Mouse (Mus musculus): ENCODE results near the gene Asrgl1. TPM values are rescaled to one million over a fixed set of nuclear protein-coding genes. Genes with fewer than 3 reads are reported as not detected.

Gene Asrgl1
- polyA plus RNA-seq, 1 experiment from 2014 or later = 6.7 TPM

DNA sequence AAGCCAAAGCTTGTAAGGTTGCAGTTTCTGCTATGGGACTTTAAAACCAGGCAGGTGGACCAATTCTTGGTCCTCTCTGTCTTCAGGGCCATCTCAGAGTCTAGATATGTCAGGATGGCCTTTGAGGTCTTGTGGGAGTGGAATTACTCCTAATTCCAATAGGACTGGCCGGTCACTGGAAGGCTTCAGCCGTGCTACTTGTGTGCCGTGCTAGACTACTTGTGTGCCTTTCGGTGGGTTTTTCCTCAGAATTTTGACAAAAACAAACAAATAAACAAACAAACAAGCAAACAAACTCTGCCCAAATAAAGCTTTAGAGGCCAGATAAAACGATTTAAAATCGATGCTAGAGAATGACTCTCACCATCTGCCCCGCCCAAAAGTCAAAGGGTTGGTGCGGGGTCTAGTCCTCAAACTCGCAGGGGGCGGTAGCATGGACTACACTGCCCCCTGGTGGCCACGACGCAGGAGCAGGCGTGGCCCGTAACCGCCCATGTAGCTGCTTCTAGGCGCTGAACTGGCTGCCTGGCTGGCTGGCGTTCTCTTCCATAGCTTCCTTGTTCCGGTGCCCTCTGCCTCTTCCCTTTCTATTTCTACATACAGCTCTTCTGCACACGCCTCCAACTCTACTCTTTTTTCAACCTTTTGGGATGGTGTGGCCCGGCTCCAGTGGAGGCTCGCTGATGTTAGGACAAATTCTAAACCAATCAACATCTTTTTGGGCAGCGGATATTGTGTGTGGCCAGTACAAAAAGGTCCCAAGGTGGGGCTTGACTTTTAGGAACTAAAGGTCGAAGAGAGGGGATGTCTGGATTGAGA is 53.0 kb downstream of the Asrgl1 start:
- Histone ChIP-seq H3K9me3 (replicated peaks) (no peaks in the 10 kb centered on the region), H3K4me3 (replicated peaks) (no peak overlapping the region), H3K9ac (no peak overlapping the region), H3K27ac (replicated peaks) (no peak overlapping the region), H3K4me1 (replicated peaks) (peaks cover 6% of the 10 kb centered on the region; the same call in 1 of the 2 replicates), H3K27me3 (no peaks in the 10 kb centered on the region; the same call in 1 of the 2 replicates), H3K4me2 (peak overlapping the region; percentile 23; the same call in 1 of the 2 replicates), H3K36me3 (replicated peaks) (no peaks in the 10 kb centered on the region)
- 18% methylated on average over 23 of the region's 23 CpGs for WGBS (ENCODE audit: insufficient replicate concordance)
- ATAC-seq (ENCODE audit: insufficient read depth) = peak; percentile 73

DNA sequence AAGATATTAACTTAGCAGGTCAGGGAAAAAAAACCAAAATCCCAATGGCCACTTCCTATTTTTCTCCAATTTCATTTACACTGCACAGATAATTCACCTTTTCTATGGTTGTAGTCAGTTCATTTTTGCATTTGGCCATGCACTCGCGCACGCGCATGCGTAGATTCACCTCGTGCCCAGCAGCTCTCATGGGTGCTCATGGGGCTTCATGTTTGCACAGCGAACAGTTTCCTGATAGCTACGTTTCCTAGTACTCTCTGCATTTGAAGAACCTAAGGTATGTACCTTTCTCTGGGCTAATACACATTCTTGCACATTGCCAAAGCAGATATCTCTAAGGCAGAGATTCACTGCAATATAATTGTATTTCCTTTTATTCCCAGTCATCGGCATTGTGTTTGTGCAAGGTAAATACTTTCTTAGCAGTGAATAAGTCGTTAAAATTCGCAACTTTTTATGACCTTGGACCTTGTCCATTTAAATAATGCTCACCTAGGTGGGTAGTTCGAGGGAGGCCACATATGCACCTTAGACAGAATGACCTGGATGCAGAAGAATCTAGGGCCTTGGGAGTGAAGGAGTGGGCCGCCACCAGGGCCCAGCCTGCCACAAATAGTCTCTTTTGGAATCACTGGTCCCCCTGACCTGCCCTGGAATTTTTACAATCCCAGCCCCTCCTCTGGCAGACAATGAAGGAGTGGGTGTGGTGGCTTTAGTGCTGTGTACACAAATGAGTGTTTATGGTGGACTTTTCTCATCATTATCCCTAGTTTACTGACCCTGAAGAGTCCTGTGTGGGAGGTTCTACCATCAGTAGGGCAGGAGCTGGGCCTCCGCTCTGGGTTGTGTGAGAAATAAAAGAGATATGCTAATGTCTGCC is 53.9 kb downstream of the Asrgl1 start:
- Histone ChIP-seq H3K4me3 (replicated peaks) (no peak overlapping the region), H3K36me3 (replicated peaks) (no peaks in the 10 kb centered on the region), H3K9ac (no peak overlapping the region), H3K4me2 (no peak overlapping the region), H3K4me1 (replicated peaks) (peaks cover 6% of the 10 kb centered on the region; the same call in 1 of the 2 replicates), H3K27me3 (no peaks in the 10 kb centered on the region; the same call in 1 of the 2 replicates), H3K9me3 (replicated peaks) (no peaks in the 10 kb centered on the region), H3K27ac (replicated peaks) (no peak overlapping the region)
- no peak for ATAC-seq (ENCODE audit: insufficient read depth)
- WGBS (ENCODE audit: insufficient replicate concordance) = 75% methylated on average over 14 of the region's 14 CpGs

DNA sequence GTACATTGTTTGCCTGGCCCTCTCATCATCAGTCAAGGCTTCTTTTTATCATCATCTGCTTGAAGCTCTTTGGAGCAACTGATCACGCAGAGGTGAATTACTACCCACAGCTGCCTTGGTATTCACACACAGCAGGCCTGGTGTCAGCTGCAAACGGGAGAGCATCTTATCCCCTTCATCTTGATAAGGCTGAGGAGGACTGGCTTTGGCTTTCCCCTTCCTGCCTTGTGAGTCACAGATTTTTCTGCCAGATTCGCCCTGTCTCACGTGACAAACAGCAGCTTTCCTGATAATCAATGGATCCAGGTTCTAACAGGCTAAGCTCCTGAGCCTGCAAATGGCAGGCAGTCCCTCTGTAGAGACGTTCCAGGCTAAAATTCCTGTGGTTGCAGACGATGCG is 55.5 kb downstream of the Asrgl1 start:
- Histone ChIP-seq H3K9me3 (replicated peaks) (no peaks in the 10 kb centered on the region), H3K4me1 (replicated peaks) (peaks cover 6% of the 10 kb centered on the region; the same call in 1 of the 2 replicates), H3K4me2 (no peak overlapping the region), H3K4me3 (replicated peaks) (no peak overlapping the region), H3K9ac (no peak overlapping the region), H3K27me3 (no peaks in the 10 kb centered on the region), H3K36me3 (replicated peaks) (no peaks in the 10 kb centered on the region), H3K27ac (replicated peaks) (no peak overlapping the region)
- WGBS (ENCODE audit: insufficient replicate concordance) = 32% methylated on average over 7 of the region's 7 CpGs
- no peak for ATAC-seq (ENCODE audit: insufficient read depth)

DNA sequence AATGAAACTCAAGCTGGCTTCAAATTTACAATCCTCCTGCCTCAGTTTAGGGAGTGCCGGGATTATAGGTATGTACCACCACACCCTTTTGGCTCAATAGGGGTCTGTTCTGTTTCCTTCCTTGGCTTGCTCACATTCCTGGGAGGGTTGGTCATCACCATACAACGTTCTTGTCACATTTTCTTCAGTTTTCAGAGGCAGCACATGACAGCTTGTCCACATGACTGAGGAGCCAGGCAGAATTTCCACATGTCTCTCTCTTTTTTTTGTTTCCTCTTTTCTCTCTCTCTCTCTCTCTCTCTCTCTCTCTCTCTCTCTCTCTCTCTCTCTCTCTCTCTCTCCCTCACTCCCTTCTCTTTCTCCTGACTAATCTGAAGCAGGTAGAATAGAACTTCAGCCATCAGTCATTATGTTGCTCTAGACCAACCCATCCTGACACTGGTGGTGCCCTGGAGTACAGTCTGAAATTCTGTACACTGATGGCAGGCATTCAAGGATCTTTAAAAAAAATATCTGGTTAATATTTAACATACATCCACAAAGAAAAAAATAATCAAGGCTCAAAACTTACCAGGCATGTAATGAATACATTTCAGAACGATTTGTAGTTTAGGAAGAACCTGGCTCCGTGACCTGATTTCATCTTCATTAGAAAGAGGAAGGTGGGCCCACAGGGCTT is 58.3 kb downstream of the Asrgl1 start:
- 46% methylated on average over 4 of the region's 4 CpGs for WGBS (ENCODE audit: insufficient replicate concordance)
- Histone ChIP-seq H3K4me1 (replicated peaks) (peaks cover 4% of the 10 kb centered on the region; the same call in 1 of the 2 replicates), H3K27me3 (no peaks in the 10 kb centered on the region), H3K9me3 (replicated peaks) (no peaks in the 10 kb centered on the region), H3K4me3 (replicated peaks) (no peak overlapping the region), H3K9ac (no peak overlapping the region), H3K36me3 (replicated peaks) (no peaks in the 10 kb centered on the region), H3K27ac (replicated peaks) (no peak overlapping the region), H3K4me2 (no peak overlapping the region)
- ATAC-seq (ENCODE audit: insufficient read depth) = no peak

DNA sequence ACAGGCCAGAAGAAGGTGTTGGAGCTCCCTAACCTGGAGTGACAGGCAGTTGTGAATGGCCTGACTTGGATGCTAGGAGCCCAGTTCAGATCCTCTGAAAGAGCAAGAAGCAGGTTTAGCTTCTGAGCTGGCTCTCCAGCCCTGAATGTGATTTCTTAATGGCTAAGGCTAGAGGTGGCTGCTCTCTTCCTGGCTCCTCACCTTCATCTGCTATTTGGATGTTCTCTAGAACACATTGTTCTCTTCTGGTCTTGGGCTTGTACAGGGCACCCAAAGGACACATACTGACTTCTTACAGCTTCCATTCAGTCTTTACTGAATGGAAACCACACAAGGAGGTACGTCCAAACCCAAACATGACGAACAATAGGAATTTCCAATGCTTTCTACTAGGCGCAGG is 59.4 kb downstream of the Asrgl1 start:
- H3K36me3 ChIP-seq (replicated peaks) = no peaks in the 10 kb centered on the region
- 64% methylated on average over 3 of the region's 3 CpGs for WGBS (ENCODE audit: insufficient replicate concordance)
- H3K4me3 ChIP-seq (replicated peaks) = no peak overlapping the region
- no peaks in the 10 kb centered on the region for H3K27me3 ChIP-seq
- no peak overlapping the region for H3K4me2 ChIP-seq
- ATAC-seq (ENCODE audit: insufficient read depth) = no peak
- H3K4me1 ChIP-seq (replicated peaks) = peaks cover 8% of the 10 kb centered on the region
- no peak overlapping the region for H3K9ac ChIP-seq
- no peaks in the 10 kb centered on the region for H3K9me3 ChIP-seq (replicated peaks)
- no peak overlapping the region for H3K27ac ChIP-seq (replicated peaks)

DNA sequence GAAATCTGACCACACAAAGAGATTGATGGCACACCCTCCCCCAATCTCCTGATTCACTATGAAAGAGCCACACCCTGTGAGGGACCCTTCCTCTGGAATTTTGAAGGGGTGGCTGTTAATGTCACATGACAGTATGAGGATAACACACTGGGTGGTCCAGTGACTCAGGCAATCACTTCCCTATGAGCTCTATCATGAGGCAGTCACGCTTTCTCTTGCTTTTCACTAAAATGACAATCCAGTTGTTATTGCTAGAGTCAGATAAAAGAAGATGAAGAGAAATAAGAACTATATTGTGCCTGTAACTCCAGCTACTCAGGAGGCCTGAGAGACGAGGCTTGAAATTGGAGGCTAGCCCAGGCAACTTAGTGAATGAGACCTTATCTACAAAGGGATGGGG is 59.9 kb downstream of the Asrgl1 start:
- Histone ChIP-seq H3K4me3 (replicated peaks) (no peak overlapping the region), H3K4me2 (no peak overlapping the region), H3K27ac (replicated peaks) (no peak overlapping the region), H3K4me1 (replicated peaks) (peaks cover 13% of the 10 kb centered on the region), H3K9ac (no peak overlapping the region), H3K9me3 (replicated peaks) (no peaks in the 10 kb centered on the region), H3K27me3 (no peaks in the 10 kb centered on the region), H3K36me3 (replicated peaks) (no peaks in the 10 kb centered on the region)
- no peak for ATAC-seq (ENCODE audit: insufficient read depth)
- 48% methylated on average over 2 of the region's 2 CpGs for WGBS (ENCODE audit: insufficient replicate concordance)

DNA sequence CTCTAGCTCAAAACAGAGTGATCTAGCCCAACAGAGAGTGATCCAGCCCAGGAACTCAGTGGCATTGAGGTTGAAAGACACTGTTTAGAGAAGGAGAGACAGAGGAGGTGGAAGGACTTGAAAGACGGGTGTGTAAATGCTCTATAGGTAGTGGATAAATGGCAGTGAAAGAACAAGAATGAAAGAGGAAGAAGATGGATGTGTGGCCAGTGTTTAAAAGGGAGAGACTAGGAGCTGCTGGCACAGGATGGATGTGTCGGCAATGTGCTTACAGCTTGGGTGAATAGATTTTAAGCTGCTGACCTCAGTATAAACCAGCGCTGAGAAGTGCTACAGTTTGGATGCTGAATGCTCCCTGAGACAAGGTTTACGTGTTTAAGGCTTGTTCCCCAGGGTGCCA is 61.0 kb downstream of the Asrgl1 start:
- H3K4me2 ChIP-seq = no peak overlapping the region
- peaks cover 21% of the 10 kb centered on the region for H3K4me1 ChIP-seq (replicated peaks)
- no peaks in the 10 kb centered on the region for H3K36me3 ChIP-seq (replicated peaks)
- 44% methylated on average over 4 of the region's 4 CpGs for WGBS (ENCODE audit: insufficient replicate concordance)
- no peak overlapping the region for H3K9ac ChIP-seq
- H3K9me3 ChIP-seq (replicated peaks) = no peaks in the 10 kb centered on the region
- no peak for ATAC-seq (ENCODE audit: insufficient read depth)
- H3K27me3 ChIP-seq = no peaks in the 10 kb centered on the region
- no peak overlapping the region for H3K27ac ChIP-seq (replicated peaks)
- no peak overlapping the region for H3K4me3 ChIP-seq (replicated peaks)

DNA sequence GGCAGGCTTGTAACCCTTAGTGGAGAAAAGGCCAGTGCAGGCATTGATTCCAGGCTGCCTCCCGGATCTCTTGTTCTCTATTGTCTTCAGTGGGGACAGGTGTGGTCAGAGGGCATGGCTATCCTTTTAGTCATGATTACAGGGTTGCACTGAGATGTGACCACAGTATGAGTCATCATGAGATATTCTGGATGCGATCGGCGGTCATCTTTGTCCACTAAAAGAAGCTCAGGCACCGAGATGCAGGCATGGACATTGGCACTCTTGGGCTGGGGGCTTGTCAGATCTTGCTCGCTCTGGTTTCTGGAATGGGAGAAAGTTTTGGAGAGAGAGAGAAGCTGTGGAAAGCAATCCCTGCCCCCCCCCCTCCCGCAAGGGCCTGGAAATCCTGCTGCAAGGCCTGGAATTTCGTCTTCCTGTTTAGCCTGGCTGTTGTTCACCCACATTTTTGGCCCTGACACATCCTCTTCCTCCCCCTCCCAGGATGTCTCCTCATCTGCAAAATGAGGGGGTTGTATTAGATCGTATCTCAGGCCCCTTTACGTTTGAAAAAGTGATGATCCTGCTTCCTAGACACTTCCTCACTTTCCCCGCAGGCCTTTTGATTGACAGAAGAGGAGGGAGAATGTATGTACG is 61.5 kb downstream of the Asrgl1 start:
- no peak overlapping the region for H3K4me2 ChIP-seq
- H3K27ac ChIP-seq (replicated peaks) = no peak overlapping the region
- no peaks in the 10 kb centered on the region for H3K9me3 ChIP-seq (replicated peaks)
- no peak overlapping the region for H3K4me3 ChIP-seq (replicated peaks)
- H3K36me3 ChIP-seq (replicated peaks) = no peaks in the 10 kb centered on the region
- ATAC-seq (ENCODE audit: insufficient read depth) = no peak
- no peaks in the 10 kb centered on the region for H3K27me3 ChIP-seq
- WGBS (ENCODE audit: insufficient replicate concordance) = 41% methylated on average over 12 of the region's 12 CpGs
- peaks cover 21% of the 10 kb centered on the region for H3K4me1 ChIP-seq (replicated peaks)
- no peak overlapping the region for H3K9ac ChIP-seq

DNA sequence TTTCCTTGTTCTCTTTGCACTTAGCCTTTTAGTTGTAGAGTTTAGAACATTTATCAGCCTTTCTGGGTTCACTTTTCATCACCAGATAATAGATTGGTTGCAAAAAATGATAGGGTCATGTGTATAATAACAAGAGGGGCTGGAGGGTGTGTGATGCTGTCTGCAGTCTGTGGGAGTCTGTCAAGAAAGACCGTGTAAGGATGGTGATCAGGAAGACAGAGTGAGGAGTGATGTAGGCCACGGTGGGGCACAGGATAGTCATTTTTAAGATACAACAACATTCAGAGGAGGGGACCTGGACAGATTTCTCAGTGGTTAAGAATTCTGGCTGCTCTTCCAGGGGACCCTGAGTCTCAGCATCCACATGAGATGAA is 63.3 kb downstream of the Asrgl1 start:
- H3K27me3 ChIP-seq = no peaks in the 10 kb centered on the region
- 38% methylated on average over 2 of the region's 2 CpGs for WGBS (ENCODE audit: insufficient replicate concordance)
- no peaks in the 10 kb centered on the region for H3K36me3 ChIP-seq (replicated peaks)

DNA sequence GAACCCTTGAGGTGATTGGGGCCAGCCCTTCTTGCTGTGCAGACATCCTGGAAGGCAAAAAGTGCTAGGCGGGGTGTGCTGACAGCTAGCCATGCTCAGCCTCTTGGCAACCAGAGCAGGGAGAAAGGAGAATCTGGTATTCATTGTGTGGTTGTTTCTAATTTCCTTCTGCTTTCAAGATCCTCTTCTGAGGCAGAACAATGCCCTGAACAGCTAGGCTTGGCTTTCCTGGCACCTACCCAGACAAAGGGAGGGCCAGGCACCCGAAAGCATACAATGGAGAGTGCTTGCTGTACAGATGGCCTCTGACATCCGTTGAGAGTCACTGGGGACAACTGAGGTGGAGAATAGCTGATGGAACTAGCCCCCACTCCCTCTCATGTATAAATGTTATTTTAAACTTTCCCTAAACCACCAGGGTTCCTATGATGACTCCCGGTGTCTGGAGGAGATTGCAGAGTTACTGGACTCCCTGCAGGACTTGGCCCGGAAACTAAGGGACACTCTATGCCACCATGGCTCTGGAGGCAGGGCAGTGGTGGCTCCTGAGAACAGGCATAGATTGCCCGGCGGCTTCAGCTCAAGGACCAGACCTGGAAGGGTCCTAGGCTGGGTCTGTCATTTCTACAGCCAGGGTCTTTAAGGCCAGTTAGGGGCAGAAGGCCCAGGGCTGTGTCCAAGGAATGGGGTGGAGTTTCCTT is 63.8 kb downstream of the Asrgl1 start:
- Histone ChIP-seq H3K27ac (replicated peaks) (no peak overlapping the region), H3K4me3 (replicated peaks) (no peak overlapping the region), H3K36me3 (replicated peaks) (no peaks in the 10 kb centered on the region), H3K4me1 (replicated peaks) (peaks cover 21% of the 10 kb centered on the region), H3K27me3 (no peaks in the 10 kb centered on the region), H3K4me2 (no peak overlapping the region), H3K9me3 (replicated peaks) (no peaks in the 10 kb centered on the region), H3K9ac (no peak overlapping the region)
- ATAC-seq (ENCODE audit: insufficient read depth) = no peak
- 40% methylated on average over 7 of the region's 7 CpGs for WGBS (ENCODE audit: insufficient replicate concordance)

More for the DNA sequence above, 63.3 kb downstream of the Asrgl1 start:
- peaks cover 21% of the 10 kb centered on the region for H3K4me1 ChIP-seq (replicated peaks)
- no peak overlapping the region for H3K9ac ChIP-seq
- no peaks in the 10 kb centered on the region for H3K9me3 ChIP-seq (replicated peaks)
- no peak overlapping the region for H3K27ac ChIP-seq (replicated peaks)
- no peak overlapping the region for H3K4me2 ChIP-seq
- H3K4me3 ChIP-seq (replicated peaks) = no peak overlapping the region
- ATAC-seq (ENCODE audit: insufficient read depth) = no peak

Data from liver, embryonic 15.5 days (tissue).